Mouse (Mus musculus): ENCODE measurements around the gene Tmem59l.

GRCm38 (mm10) chr8:70493692-70494415 is 6.7 kb upstream of the Tmem59l start:
- TF ChIP-seq POLR2A (IDR thresholded peaks at IDR 0.05; ENCODE audit: low read depth, low read length), result no peak
- TF ChIP-seq CTCF (IDR thresholded peaks at IDR 0.05; ENCODE audit: extremely low read depth, insufficient read length, insufficient replicate concordance, low read depth, low read length), result no peak
